Mouse (Mus musculus) left cerebral cortex, postnatal 14 days (tissue): ENCODE data around the gene Mlxip. TPM values are rescaled to one million over a fixed set of nuclear protein-coding genes. Genes with fewer than 3 reads are reported as not detected.

Source experiments
- DNase-seq, 2 experiments: peaks; one replicate each; pipeline ENCODE4 v3.0.0; 2021 to 2022; ENCODE audit warnings: low spot score in 2 of 2, mixed read lengths in 1 of 2
- intact Hi-C: fragments of 180-260 bp; cut with DNase I; formaldehyde crosslinking; loops from one replicate; pipeline ENCODE4 v1.15.1; 2025
- long read RNA-seq, 2 experiments: library from polyadenylated mRNA; stranded (forward); transcript quantifications; one replicate each; pipeline ENCODE4 v2.0.0; 2021
- total RNA-seq, 2 experiments: library from RNA; stranded (reverse); gene quantifications; 2 replicates each; pipeline ENCODE4 v1.2.3; 2021

The Mlxip gene
- 10 to 100 TPM; 19.2 to 22.6 TPM for total RNA-seq
- long read RNA-seq, experiment 1, partial matches to known transcripts, result 0 of 6 reads
- long read RNA-seq, experiment 1, other reads (novel, unspliced or antisense), result 6 of 6 reads
- long read RNA-seq, experiment 2, full-length matches to known transcripts, result 1 of 5 reads
- long read RNA-seq, experiment 2, partial matches to known transcripts, result 1 of 5 reads
- long read RNA-seq, experiment 2, other reads (novel, unspliced or antisense), result 3 of 5 reads

- DNase-seq, result peak; percentile 91 to 92
- intact Hi-C loops, result loop anchor here (5.0 kb wide), 1 partner anchor 38 kb away; no protein-coding TSS in a partner anchor
Measured at GRCm38 (mm10) chr5:123394303-123394956, at the start of gene Mlxip. Gene Mlxip, plus strand, starts transcription at chr5:123394798.

GRCm38 (mm10) chr5:123344963-123345852 is 49.4 kb upstream of the Mlxip start:
- intact Hi-C loops, result loop anchor here (10.0 kb wide), 1 partner anchor 90 kb away; the partner anchor contains the start of gene Wdr66

GRCm38 (mm10) chr5:123345853-123346654 is 48.5 kb upstream of the Mlxip start:
- intact Hi-C loops, result loop anchor here (1.0 to 10.0 kb wide), 2 partner anchors 21 to 91 kb away; partner anchors contain the start of gene Wdr66
- DNase-seq, result peak; percentile 65 to 73

More at GRCm38 (mm10) chr5:123344963-123345852, 49.4 kb upstream of the Mlxip start:
- DNase-seq, result peak; percentile 63 to 72

GRCm38 (mm10) chr5:123346701-123347270 is 47.8 kb upstream of the Mlxip start:
- no peak for DNase-seq
- intact Hi-C loops, result loop anchor here (1.0 to 10.0 kb wide), 2 partner anchors 21 to 92 kb away; partner anchors contain the start of gene Wdr66

GRCm38 (mm10) chr5:123347985-123348384 is 46.6 kb upstream of the Mlxip start:
- DNase-seq, result no peak
- intact Hi-C loops, result loop anchor here (10.0 kb wide), 1 partner anchor 93 kb away; the partner anchor contains the start of gene Wdr66

GRCm38 (mm10) chr5:123350386-123350785 is 44.2 kb upstream of the Mlxip start:
- intact Hi-C loops, result no loop called here
- peak in 1 of 2 experiments; percentile 34 for DNase-seq

- intact Hi-C loops, result no loop called here
- DNase-seq, result no peak
Measured at GRCm38 (mm10) chr5:123355918-123356317, 38.7 kb upstream of the Mlxip start.

- DNase-seq, result no peak
- intact Hi-C loops, result no loop called here
Measured at GRCm38 (mm10) chr5:123357253-123357652, 37.3 kb upstream of the Mlxip start.

- DNase-seq, result no peak
Measured at GRCm38 (mm10) chr5:123359431-123359830, 35.2 kb upstream of the Mlxip start.

GRCm38 (mm10) chr5:123362911-123363310 is 31.7 kb upstream of the Mlxip start:
- intact Hi-C loops, result no loop called here
- no peak for DNase-seq

More at GRCm38 (mm10) chr5:123359431-123359830, 35.2 kb upstream of the Mlxip start:
- intact Hi-C loops, result no loop called here

GRCm38 (mm10) chr5:123364302-123364971 is 30.2 kb upstream of the Mlxip start:
- no peak for DNase-seq
- intact Hi-C loops, result no loop called here

GRCm38 (mm10) chr5:123368869-123369488 is 25.6 kb upstream of the Mlxip start:
- peak; percentile 55 to 63 for DNase-seq
- intact Hi-C loops, result loop anchor here (5.0 kb wide), 1 partner anchor 117 kb away; the partner anchor contains the start of gene Wdr66

GRCm38 (mm10) chr5:123370049-123370448 is 24.5 kb upstream of the Mlxip start:
- intact Hi-C loops, result no loop called here

GRCm38 (mm10) chr5:123375262-123375661 is 19.3 kb upstream of the Mlxip start:
- intact Hi-C loops, result loop anchor here (5.0 kb wide), 1 partner anchor 127 kb away; no protein-coding TSS in a partner anchor
- DNase-seq, result no peak

More at GRCm38 (mm10) chr5:123370049-123370448, 24.5 kb upstream of the Mlxip start:
- no peak for DNase-seq

- intact Hi-C loops, result loop anchor here (5.0 kb wide), 1 partner anchor 126 kb away; no protein-coding TSS in a partner anchor
- DNase-seq, result no peak
Measured at GRCm38 (mm10) chr5:123375793-123376452, 18.7 kb upstream of the Mlxip start.

- peak; percentile 68 to 80 for DNase-seq
- intact Hi-C loops, result loop anchor here (5.0 kb wide), 1 partner anchor 126 kb away; no protein-coding TSS in a partner anchor
Measured at GRCm38 (mm10) chr5:123376569-123376968, 18.0 kb upstream of the Mlxip start.
